Mouse (Mus musculus): ENCODE results near the gene Plcb1. TPM values are rescaled to one million over a fixed set of nuclear protein-coding genes. Genes with fewer than 3 reads are reported as not detected.
A peak's percentile ranks its signal among the peaks of the same experiment; 100 is the strongest.

Gene Plcb1
- total RNA-seq, 2 experiments from 2014 or later: 3.3 to 6.5 TPM

DNA sequence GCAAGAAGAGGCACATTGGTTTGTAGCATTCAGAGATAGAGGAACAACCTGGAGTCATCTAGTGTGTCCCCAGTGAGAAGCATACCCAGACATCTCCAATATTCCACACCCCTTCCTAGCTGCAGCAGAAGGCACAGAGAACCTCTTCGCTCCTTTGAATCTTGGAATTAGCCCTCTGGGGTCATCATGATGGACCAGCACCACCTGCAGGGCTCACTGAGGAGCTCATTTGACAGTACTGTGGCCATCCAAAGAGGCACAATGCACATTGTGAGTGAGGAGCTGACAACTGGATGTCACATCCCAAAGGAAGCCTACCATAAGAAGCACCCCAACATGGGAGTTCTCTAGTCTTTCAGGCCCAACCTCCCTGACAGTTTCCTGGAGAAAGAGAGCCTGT is 50.2 kb downstream of the Plcb1 start:
- ATAC-seq (replicated peaks; ENCODE audit: poor library complexity): peak; percentile 52; the same call in 1 of the 2 replicates

DNA sequence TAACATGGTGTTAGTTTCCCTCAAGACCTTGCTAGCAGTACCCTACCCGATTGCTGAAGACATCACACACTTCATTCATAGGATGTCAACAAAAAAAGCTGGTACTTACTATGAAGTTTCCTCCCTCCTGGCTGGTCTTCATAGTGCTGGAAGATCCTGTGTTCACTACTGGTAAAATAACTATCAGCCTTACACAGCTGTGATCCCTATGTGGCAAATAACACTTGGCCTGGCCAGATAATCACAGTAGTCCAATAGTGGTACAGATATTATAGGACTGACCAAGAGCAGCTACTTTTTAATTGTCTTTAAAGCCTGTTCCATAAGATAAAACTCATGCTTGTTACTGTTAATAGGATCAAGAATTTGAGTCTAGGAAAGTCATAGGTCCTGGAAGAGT is 52.3 kb downstream of the Plcb1 start:
- peak; percentile 44 for ATAC-seq (replicated peaks; ENCODE audit: poor library complexity)

DNA sequence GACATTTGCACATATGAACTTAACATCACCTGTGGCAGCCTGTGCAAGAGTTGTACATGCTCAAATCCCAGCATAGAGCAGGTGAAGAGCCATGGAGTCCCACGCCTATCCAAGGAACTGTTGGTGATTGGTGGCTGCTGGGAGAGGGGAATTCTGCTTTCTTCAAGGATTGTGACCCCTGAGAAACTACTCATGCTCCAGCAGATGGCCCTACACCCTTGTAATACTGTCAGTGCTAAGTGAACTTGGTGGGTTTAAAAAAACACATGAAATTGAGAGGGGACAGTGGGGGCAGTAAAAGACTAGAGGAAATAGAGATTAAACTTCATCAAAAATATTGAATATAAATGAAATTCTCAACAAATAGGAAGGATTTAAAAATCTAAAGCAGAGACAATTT is 53.0 kb downstream of the Plcb1 start:
- no peak for ATAC-seq (replicated peaks; ENCODE audit: poor library complexity)

DNA sequence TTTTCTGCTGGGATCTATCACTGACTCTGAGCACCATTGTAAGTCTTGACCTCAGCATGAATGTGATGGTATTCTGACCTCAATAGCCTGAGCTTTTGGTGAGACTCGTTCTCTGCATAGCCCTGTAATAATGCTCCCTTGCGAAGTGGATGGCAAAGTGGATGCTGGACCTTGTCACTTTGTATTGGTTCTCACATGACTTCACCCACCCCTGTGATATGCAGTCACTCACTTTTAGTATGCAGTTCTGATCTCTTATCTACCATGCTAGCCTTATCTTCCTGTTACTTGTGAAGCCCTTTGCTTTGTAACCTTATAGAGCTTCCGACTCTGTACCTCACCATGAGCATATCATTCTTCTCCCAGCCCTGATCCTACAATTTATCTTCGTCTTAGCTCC is 57.0 kb downstream of the Plcb1 start:
- no peak for ATAC-seq (replicated peaks; ENCODE audit: poor library complexity)

DNA sequence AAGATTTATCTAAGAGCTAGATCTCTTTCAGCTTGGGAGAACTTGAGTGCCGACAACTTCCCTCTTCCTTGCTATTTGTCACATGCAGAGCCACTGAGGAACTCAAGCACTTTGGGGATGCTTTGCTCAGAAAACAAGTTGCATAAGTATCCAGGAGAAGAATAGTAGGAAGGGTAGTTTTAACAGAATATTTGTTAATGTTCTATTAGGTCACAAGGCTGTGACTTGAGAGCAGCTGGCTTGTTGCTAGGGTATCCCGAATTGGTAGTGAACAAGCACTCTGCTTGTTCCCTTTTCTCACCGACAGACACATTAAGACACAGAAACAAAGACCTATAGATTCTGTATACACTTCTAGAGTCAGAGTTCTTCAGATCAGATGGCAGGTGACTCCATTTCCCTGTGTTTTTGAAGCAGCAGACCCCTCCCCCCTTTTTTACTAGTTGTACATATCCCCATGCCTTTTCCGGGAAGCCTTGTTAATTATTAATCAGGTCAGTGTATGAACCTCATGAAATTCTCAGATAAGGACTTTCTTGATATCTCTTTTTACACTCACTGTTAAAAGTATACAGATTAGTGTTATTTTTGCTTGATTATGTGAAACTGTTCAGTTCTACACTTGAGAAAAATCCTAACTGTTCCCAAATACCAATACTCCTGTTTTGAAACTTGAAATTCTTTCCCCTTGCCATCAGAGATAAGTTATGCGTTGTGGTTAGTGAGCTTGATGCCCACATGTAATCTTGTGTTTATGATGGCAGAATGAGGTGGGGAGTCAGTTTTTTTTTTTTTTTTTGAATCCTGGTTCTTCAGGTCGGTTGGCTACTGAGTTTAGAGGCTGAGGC is 58.7 kb downstream of the Plcb1 start:
- peak; percentile 52 for ATAC-seq (replicated peaks; ENCODE audit: poor library complexity)

DNA sequence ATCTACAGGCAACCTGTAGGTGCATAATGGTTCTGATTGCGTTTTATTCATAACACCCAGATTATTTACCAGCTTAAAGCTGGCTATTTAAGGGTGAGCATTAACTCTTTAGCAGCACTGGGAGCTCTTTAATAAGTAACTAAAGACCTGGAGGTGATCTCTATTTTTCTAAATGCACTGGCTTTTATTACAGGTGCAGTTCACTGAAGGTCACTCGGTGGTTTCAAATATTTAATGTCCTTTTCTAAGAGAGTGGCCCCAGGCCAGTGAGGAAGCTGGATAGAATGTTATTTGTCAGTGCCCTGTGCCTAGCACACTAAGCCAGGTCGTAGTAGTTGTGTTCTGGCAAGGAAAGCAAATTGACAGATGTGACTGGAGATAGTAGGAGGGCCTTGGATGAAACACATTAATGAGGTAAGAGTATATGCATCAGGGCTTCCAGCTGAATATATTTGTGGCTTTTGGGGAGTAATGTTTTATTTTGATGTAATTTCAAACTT is 59.4 kb downstream of the Plcb1 start:
- ATAC-seq (replicated peaks; ENCODE audit: poor library complexity): peak; percentile 50; the same call in 1 of the 2 replicates

DNA sequence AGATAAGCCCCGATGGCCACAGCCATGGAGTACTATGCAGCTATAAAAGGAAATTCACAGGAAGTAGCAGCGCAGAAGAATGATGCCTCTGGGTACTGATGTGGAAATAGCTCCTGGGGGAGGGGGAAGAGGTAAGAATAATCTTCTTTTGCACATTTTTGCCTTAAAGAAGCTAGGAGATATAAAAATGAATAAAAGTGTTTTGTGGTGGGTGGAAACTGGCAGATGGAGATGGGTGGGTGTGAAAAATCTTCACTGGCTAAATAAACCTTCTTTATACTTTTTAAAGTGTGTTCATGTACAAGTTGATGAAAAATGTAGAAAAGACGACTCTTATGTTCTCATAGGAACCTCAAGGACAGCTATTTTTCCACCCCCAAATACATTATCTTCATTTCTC is 60.7 kb downstream of the Plcb1 start:
- no peak for ATAC-seq (replicated peaks; ENCODE audit: poor library complexity)

DNA sequence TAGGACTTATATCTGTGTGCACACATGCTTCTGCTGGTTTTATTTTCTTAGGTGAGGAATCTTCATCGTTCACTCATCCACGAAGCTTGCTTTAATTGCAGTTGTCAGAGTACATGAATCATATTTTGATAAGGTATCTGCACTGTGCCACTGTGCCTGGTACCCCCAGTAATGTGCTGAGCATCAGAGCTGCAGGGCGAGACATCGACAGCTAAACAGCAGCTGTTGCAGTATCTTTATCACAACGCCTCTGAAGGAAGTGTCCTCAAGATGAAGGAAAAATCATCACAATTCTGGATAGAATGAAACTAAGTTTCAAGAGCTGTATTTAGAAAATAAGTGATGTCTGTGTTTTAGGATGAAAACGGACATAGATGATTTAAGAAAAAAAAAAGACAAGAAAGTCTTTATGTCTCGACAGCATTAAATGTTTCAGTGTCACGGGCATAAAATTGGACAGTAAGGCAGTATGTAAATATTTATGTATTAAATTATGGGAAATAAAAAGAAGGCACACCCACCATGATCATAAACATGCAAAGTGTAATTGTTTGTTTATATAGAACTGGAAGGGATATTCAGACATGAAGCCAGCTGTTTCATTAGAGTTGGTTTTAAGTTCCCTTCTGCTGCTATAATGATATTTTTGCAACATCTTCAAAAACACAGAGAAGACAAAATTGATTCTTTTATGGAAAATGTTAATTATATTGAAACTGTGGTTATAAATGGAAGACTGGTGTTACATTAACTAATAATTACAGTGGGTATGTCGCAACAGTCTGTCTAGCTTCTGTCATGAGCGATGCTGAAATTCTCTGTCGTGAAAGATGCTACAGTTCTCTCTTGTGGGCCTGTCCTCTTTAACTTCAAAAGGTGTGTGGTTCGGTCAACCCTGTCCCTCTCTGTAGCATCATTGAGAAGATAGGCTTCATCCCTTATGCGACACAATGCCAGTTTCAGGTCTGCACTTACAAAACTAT is 65.6 kb downstream of the Plcb1 start:
- no peak for ATAC-seq (replicated peaks; ENCODE audit: poor library complexity)

DNA sequence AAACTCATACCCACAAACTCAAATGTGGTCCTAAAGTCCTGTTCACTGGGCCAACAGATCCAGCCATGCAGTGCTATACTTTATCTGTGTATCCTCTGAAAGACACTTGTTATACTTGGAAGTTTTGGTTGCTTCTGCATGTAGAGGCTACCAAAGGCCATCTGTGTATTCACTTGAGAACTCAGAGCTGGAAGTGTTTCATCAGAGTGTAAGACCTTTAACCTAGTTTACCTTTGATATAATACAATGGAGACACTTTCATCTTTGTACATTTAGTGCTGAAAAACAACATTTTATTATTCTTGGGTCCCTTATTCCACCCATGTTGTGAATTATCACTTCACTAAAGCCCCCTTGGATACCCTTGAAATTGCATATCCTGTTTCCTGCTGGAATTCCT is 70.4 kb downstream of the Plcb1 start:
- ATAC-seq (replicated peaks; ENCODE audit: poor library complexity): no peak

DNA sequence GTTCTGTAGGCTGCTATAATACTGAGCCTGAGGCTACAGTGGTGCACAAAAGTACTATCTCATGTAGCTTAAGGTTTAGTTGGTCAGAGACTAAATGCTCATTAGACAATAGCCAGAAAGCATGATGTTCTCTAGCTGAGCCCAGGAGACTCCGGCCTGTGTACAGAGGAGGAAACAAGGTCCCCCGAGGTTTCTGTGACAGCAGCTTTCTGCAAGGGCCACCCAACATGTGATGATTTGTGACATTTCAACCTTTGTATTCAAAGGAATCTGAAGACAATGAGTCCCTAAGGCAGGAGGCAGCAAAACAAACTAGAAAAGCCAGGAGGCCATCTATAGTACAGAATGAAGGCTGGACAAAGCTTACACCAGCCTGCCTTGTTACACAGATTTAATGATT is 70.8 kb downstream of the Plcb1 start:
- no peak for ATAC-seq (replicated peaks; ENCODE audit: poor library complexity)

DNA sequence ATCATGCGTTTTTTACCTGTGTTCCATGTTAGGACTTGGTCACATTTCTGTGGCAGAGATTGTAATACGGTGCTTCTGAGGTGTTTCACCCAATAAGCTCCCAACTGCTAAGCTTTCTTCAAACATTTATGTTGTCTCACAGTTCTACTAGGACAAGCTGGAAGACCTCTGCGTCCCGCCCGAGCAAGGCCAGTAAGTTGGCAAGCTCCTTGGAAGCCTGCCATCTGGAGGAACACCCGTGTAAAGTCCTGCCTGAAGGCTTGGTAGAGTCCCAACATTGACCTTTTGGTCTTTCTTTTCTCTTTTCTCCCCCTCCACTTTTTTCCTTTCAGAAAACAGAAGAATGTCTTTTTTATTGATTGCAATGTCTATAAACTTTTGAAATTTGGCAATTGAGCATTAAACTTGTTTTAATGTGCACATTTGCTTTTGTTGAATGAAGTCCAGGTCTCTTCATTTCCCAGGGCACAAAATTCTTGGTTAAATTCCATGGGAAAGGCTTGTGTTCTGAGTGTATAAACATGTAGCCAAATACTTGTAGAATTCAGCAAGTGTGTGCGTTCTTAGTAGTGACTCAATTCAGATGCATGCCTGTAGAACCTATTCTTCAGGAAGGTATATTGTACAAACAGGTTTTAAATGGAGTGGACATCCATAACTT is 79.2 kb downstream of the Plcb1 start:
- ATAC-seq (replicated peaks; ENCODE audit: poor library complexity): peak; percentile 50; the same call in 1 of the 2 replicates

DNA sequence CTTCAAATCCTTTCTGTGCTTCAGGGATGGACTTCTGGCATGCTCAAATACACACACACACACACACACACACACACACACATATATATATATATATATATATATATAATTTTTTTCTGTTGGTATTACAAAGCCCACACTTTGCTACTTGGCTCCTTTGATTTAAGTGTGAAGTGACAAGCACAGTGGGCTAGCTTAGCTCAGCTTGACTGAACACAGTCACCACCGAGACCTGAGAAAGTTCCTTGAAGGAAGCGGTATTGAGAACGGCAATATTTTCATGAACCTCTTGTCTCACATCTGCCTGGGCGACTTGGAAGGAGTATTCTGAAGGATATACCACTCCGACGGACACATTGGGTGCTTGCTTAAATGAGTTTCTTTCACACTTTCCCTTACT is 81.5 kb downstream of the Plcb1 start:
- no peak for ATAC-seq (replicated peaks; ENCODE audit: poor library complexity)

DNA sequence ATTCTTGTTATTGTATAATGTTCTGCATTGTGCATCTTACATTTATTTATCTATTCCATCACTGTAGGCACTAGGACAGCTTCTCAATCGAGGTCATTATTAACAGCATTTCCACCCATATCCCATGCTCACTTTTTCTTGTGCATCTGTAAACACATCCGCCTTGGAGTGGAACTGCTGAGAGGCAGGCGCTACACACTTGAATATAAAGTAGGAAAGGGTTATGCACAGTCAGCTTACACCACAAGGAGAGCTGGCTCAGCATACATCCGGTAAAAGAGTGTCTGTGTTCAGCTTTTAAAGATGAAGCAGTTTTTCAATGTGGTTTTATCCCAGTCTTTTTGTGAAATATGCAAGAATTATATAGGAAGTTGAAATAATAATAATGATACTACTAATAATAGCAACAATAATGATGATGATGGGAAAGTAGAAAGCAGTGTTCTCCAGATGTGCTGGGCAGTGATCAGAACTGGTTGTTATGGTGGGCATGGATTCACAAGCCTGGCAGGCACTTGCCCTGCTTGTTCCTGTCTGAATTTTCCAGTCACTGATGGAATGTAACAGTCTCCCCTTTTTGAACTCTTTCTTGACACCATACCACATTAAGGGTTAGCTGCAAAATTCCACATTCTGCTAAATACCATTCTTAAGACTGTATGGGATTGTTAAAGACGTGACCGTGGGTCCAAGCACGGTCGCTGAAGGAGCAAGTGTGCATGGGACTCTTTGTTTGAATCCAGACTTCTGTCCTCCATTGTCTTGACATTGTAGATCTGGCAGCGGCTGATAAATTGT is 86.0 kb downstream of the Plcb1 start:
- ATAC-seq (replicated peaks; ENCODE audit: poor library complexity): peak; percentile 37

DNA sequence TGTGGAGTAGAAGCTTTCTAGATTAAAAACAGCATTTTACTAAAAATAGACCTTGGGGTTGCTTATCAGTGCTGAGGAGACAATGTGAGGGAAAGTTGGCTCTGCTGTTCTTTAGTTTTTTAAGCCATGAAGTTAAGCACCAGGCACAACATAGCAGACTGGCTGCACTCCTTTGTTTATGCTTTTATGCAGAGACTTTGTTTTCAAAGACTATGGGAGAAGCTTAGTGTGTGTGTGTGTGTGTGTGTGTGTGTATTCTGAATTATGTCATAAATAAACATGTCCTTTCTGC is 86.6 kb downstream of the Plcb1 start:
- ATAC-seq (replicated peaks; ENCODE audit: poor library complexity): peak; percentile 94

DNA sequence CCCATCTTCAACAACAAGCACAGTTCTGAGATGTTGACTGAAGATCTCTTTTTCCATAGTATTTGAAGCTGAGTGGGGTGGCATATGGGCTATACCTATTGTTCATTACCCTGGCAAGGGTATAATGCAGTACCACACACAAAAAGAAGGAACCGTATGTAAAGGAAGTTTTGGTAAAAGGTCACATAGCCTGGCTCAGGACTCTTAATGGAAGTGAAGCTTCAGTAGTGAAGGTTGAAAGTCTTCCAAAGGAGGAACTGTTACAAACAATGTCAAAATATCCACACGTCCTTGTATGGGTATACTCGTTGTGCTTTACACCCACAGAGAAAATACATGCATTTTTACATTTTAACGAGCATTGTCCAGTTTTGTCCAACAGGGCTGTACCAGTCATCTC is 91.3 kb downstream of the Plcb1 start:
- no peak for ATAC-seq (replicated peaks; ENCODE audit: poor library complexity)

DNA sequence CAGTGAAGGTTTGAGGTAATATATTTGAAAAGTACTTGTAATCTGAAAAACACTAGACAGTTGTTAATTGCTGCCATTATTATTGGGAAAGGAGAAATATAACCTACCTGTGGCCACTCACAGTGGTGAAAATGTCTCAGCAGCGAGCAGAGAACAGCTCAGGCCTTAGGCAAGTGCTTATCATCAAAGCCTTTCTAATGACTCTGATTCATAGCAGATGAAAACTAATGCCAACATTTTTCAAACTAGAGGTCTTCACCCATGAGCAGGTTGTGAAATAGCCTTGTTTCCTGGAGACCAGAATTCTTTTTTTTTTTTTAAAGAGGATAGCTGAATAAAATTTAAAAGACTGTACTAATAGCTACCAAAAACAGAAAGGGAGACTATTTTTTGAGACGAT is 105.3 kb downstream of the Plcb1 start:
- ATAC-seq (replicated peaks; ENCODE audit: poor library complexity): no peak

DNA sequence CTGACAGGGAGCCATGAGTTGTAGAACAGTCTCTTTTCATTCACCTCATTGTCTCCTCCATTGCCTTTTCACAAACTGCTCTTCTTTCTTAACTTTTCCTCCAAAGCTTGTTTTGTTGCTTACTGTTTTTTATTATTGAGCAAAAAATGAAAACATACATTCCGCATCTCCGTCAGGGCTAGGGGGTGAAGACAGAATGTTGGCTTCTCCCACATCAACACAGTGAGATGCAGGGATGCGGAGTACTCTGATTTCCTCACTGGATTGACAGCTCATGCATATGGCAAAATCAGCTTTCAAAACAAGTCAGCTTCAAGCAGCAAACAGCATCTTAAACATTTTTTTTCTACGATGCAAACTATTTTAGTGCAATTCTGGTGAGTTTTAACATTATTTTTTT is 108.9 kb downstream of the Plcb1 start:
- no peak for ATAC-seq (replicated peaks; ENCODE audit: poor library complexity)

DNA sequence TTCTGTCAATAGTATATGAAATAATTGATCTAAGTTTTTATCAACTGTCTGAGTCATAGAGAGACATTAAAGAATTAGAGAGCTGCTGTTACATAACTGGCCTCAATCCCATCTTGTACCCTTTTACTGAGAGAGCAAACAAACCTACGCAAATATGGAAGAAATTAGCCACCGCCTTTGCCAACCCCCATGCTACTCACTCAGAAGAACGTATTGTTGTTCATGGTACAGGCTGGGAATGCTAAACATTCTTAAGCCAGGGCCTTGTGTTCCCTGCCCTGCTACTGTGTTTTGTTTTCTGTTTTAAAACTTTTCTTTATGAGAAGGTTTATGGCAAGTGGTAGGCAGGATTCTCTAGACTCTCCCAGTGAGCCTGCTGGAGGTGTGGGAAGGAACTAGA is 110.3 kb downstream of the Plcb1 start:
- ATAC-seq (replicated peaks; ENCODE audit: poor library complexity): no peak

DNA sequence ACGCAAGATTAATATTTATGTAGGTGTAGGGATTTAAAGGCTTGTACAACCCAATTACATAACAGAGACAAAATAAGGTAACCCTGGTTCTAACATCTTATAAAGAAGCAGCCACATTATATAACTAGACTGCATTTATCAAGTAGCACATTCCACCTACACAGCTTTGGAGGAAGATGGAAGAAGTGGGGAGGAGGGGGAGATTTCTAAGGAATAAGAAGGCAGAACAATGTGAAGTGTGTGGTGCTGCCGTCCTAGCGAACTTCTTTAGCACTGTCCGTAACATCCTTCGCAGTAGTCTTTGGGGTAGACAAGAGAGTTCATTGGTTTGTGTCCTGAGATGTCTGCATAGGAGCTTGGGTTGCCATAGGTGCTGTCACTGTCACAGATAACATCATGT is 111.2 kb downstream of the Plcb1 start:
- ATAC-seq (replicated peaks; ENCODE audit: poor library complexity): no peak

DNA sequence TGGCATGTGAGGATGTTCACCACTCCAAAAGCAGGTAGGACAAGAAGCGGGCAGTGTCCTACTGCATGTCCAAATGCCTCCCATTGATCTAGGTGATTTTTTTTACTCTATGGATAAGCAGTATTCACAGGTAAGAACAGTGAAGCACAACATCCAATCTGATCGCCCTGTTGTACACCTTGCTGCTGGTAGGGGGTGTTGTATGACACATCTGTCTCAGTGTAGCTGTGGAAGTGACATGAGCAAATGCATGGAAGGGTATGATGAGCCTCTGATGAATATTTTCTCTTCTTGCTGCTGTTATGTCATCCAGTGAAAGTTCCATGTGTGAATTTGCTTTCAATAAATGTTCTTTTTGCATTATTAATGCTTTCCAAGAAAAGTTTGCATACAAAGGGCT is 115.7 kb downstream of the Plcb1 start:
- ATAC-seq (replicated peaks; ENCODE audit: poor library complexity): no peak

DNA sequence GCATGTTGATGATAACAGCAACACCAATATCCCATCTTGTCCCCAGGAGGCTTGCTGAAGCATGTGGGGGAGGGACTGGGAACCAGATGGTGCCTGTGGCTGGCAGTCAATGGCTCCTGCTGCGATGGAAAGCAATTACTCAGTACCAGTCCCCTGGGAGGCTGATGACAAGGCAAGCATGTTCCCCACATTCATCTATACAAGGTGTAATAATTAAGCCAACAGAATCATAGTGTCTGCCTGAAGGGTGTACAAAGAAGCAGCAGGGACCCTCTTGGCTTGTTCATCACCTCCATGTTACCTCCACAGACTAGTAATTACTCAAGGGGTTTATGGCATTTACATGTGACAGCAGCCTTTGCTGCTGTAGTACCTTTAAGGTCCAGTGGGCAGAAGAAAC is 125.0 kb downstream of the Plcb1 start:
- no peak for ATAC-seq (replicated peaks; ENCODE audit: poor library complexity)

Data from megakaryocyte progenitor cell, adult 5-6 weeks (primary cell).